Mouse (Mus musculus): ENCODE data around the gene Gm49387. TPM values are rescaled to one million over a fixed set of nuclear protein-coding genes. Genes with fewer than 3 reads are reported as not detected.

Gene Gm49387
- total RNA-seq, 1 experiment from 2014 or later, result not detected

DNA sequence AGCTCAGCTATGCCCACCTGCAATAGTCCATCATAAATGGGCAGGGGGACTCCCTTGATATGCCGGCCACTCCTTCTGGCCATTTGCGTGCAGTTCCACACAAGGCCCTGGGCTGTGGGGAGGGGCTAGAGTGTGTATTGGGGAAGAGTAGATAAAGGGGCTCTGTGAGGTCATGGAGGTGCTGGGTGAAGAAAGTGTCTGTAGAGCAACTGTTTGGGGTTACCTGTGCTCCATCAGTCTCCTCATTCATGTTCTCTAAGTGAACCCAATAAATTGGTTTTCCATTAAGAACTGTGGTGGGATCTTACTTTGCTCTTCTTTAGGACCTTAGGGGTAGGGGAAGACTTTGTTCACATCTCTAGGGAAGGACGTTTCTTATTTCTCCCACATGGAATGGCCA, 49.4 kb downstream of the Gm49387 start, which contains the start of gene Colq:
Colq (minus strand) TSS at position 101 of the 400 bp plus-strand sequence.
- no peak for ATAC-seq (ENCODE audit: extremely low read depth, insufficient number of reproducible peaks, low FRiP score, poor library complexity, severe bottlenecking)

DNA sequence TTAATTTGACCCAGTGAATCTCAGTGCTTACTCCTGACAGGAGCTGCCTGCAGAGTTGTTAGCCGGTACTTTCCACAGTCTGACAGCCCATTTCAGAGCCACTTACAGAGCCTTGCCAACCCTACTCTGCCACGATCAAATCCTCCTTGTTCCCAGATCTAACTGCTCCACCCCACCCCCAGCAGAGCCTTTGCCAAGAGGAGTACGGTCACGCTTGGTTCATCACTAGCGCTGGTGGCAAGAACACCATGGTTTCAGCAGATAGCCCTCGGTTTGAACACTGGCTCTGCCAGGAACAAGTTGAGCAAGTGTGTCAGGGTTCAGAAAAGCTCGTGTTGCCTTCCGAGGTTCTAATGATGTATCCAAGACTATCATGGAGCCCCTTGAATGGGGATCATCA, 54.2 kb downstream of the Gm49387 start:
- ATAC-seq (ENCODE audit: extremely low read depth, insufficient number of reproducible peaks, low FRiP score, poor library complexity, severe bottlenecking), result no peak

DNA sequence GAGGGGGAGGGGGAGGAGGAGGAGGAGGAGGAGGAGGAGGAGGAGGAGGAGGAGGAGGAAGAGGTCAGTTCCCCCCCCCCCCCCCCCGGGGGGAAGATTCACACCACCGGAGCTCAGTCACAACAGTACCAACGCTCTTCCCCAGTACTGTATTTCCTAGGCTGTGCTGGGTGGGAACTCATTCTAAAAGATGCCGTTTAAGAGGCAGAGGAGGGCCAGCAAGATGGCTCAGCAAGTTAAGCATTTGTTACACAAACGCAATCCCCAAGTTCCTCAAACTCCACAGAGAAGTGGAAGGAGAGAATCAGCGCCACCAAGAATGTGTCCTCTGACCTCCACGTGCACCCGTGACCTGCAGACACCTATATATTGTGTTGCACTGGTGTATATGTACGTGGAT, 57.6 kb downstream of the Gm49387 start:
- ATAC-seq (ENCODE audit: extremely low read depth, insufficient number of reproducible peaks, low FRiP score, poor library complexity, severe bottlenecking), result no peak

DNA sequence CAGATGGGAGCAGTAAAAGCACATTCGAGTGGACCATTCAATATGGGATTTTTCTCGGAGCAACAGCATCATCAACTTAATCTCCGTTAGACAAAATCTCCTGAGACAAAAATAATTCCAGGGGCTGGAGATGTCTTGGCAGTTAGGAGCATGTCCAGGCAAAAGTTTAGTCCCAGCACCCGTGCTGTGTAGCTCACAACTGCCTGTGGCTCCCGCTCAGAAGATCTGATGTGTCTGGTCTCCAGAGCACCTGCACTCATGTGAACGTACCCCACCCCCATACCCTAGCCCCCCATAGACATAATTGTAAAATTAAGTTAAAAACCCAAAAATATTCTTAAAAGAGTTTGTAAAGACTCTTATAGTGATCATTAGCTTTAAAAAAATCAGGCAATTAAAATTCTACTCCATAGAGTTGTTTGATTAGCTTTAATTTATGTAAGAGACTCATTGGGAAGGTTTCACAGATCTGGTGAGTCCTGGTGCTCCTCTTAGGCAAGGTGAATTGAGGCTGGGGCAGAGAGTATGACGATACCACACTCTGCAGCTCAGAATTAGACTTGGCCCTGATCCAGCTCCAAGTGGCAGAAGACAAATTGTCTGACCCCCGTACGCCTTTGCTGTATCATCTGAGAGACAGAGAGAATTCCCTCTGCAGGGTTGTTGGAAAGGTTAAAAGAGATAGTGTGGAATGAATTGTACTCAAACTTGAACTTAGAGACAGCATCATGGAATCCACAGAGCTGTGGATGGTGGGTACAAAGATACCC, 62.5 kb downstream of the Gm49387 start:
- no peak for ATAC-seq (ENCODE audit: extremely low read depth, insufficient number of reproducible peaks, low FRiP score, poor library complexity, severe bottlenecking)

DNA sequence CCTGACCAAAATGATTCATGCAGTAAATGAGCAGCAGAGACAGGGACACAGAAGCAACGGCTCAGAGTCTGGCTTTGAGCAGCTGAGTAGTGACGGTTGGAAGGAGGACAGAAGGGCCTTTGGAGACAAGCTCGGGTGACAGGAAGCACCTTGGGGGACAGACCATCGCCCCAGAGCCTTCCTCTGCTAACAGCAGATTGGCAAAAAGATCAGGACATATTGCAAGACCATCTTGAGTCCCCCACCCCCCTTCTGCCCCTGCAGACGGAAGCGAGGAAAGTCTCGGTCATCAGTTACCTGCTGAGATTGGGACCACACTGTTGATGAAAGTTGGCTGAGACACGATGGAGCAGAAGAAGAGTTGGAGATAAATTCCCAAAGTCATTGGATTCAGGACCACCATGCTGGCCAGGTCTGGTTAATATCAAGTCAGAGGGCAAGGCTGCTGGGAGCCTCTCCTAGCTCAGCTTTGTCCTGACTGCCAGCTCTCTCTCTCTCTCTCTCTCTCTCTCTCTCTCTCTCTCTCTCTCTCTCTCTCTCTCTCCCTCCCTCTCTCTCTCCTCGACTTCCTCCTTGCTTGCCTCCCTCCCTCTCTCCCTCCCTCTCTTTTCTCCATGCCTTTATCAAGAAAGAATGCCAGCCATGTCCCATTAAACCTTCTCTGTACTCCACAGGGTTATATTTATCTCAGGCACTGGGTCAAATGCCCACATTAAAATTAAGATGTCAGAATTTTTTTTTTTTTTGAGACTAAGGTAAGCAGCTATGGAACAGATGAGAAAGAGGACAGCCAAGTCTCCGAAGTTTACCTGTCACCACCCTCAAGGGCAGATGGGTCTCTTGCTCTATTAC, 63.6 kb downstream of the Gm49387 start:
- no peak for ATAC-seq (ENCODE audit: extremely low read depth, insufficient number of reproducible peaks, low FRiP score, poor library complexity, severe bottlenecking)

DNA sequence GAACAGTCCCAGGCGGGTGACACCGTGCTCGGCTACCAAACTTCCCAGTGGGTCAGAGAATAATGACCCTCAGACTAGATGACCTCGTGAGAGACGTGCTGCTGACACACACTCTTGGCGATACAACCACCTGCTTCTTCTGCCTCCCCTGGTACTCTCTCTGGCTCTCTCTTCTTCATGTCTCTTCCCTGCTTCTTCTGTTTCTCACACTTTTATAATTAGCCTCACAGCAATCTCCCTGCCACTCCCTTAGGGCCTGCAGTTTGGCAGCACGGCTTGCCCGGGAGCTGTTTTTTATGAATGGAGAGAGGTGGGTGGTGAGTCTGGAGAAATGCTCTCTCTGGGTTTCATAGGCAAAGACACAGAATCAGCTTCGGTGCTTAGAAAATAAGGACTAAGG, 64.8 kb downstream of the Gm49387 start:
- no peak for ATAC-seq (ENCODE audit: extremely low read depth, insufficient number of reproducible peaks, low FRiP score, poor library complexity, severe bottlenecking)

DNA sequence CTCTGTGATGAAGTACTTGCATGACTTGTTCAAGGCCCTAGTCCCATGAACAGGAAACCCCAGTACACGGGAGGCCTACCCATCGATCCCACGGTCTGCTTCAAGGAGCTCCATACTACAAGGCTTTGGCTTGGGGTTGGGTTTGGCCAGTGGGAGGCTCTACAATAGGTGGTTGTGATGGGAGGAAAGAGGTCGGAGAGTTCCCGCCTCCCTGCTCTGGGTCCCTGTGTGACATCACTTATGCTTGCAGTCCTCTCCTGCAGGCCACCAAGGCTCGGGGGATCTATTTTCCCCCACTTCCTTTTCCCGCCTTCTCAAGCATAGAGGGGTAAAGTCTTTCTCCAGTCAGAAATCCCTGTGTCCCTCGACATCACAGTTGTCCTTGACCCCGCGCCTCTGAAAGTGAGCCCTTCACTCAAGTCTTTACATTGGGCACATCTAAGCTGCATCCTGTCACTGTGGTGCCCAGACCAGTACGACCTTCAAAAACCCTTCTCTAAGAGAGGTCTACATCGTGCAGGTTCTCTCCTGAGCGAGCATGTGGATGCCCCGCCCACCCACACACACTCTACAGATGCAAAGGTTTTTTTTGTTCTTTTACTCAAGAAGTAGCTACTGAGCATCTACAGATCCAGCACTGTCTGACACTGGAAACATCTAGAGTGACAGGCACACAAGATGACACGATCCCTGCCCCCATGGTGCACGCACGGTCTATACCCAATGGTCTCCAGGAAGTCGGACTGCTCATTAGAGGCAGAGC, 65.6 kb downstream of the Gm49387 start:
- no peak for ATAC-seq (ENCODE audit: extremely low read depth, insufficient number of reproducible peaks, low FRiP score, poor library complexity, severe bottlenecking)

DNA sequence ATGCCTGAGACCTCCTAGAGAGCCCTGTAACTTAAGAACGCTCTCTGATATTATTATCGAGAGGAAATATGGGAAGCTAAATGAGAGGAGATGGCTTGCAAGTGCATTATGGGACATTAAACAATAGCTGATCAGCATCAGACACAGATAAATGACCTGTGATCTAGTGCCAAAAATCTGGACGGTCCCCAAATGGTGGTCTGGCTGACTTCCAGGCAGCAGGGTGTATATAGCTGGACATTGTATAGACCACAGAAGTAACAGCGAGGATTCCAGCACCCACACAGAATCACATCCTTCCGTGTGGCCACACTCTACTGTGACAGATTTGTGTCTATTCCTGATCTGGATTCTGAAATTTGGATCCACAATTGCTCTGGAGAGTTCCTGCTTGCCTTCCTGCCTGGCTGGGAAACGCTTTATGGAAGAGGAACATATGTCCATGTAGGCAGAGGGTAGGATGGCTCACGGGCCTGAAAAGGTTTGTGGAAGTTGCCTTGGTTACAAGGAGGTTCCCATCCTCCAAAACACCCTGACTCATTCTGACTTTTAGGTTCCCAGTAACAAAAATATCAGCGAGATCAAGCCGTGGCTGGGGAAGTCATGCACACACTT, 68.0 kb downstream of the Gm49387 start:
- ATAC-seq (ENCODE audit: extremely low read depth, insufficient number of reproducible peaks, low FRiP score, poor library complexity, severe bottlenecking), result no peak

DNA sequence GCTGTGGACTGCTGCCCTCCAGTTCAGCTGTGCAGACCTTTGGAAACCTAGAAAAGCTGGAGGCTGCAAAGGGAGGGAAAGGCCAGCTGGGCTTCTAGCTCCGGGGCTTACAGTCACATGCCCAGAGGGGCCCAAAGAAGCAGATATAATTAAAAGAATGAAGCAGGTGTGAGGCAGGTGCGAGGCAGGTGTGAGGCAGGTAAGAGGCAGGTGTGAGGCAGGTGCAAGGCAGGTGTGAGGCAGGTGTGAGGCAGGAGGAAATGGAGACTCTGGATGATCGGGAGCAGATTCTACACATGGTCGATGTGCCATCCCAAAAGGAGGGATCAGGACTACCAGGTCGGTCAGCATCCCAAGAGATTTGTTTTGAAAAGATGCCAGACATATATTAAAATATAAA, 69.3 kb downstream of the Gm49387 start:
- ATAC-seq (ENCODE audit: extremely low read depth, insufficient number of reproducible peaks, low FRiP score, poor library complexity, severe bottlenecking), result no peak

DNA sequence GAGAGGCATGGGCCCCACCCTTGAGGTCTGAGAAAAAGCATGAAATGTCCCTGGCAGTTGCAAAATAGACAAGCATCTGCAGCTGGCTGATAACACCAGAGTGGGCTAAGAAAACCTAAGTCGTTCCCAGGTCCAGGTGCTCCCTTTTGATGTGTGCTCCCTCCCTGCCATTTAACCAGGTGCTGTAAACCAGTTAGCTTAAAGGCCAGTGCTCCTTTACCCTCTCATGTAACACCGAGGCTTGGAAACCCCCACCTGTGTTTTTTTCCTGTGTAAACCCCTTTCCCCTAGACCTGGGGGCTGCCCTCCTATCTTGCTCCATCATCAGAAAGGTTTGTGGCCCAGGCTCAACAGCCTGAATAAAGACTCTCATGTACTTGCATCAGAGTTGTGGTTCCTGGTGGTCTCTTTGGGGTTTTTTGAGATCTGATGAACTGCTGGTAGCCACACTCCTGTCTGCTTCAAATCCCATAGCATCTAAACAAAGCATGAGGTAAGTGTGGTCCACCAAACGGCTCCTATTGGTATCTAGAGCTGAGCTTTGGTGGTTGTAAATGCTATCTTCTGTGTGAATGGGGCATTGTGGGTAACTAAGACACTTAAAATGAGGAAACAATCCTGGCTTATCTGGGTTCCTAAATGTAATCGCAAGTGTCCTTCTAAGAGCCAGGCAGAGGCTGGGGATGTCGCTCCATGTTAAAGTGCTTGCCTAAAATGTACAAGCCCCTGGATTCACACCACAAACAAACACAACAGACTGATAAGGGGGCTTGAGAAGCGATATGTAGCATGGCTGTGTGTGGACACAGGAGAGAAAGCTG, 70.3 kb downstream of the Gm49387 start:
- no peak for ATAC-seq (ENCODE audit: extremely low read depth, insufficient number of reproducible peaks, low FRiP score, poor library complexity, severe bottlenecking)

DNA sequence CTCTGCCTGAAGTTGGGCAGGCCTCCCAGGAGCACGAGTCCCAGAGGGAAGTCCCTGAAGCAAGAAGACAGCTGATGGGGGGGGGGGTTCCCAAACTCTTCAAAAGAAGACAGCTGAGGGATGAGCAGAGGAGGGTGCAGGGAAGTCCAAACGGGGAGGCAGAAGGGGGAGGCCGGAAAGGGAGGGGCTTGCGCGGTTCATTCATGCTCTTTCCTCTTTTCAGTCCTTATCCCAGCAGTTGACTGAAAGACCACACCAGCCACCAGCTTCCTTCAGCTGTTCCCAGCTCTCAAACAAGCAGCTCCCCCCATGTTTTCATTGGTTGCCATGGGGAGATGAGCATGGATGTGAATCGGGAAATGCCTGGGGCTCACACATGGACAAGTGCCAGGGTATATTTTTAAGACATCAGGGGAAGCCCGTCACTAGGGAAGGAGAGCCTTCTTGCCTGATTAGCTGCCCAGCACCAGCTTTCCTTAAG, 71.5 kb downstream of the Gm49387 start:
- ATAC-seq (ENCODE audit: extremely low read depth, insufficient number of reproducible peaks, low FRiP score, poor library complexity, severe bottlenecking), result no peak

DNA sequence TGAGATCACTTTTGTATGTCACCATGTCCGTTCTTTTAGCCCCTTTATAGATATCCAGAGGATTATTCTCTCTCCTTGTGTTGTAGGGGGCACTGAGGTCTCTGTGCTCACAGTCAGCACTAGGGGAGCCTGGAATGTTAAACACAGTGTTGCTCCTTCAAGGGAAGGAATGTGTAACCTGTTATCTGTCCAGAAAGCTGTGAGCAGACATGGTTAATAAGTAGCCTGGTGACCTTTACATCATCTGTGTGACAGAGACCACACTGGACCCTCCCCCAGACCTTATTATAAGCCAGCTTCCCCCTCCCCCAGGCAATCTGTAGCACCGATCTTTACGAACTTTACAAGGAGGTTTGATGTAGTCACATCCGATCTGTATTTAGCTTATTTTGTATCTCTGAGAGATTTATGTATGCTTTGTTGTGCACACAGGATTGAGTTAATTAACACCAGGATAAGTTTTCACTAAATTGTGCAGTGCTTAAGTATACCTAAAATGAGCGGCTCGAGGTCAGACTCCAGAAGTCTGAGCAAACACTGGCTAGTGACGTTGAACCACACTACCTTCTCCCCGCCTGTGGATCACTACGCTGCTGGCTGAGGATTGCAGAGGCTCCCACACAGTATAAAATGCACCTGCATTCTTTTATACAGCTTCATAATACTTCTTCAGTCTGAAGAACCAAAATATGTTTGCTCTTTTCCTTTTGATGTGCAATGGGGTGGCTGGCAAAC, 75.0 kb downstream of the Gm49387 start:
- no peak for ATAC-seq (ENCODE audit: extremely low read depth, insufficient number of reproducible peaks, low FRiP score, poor library complexity, severe bottlenecking)

DNA sequence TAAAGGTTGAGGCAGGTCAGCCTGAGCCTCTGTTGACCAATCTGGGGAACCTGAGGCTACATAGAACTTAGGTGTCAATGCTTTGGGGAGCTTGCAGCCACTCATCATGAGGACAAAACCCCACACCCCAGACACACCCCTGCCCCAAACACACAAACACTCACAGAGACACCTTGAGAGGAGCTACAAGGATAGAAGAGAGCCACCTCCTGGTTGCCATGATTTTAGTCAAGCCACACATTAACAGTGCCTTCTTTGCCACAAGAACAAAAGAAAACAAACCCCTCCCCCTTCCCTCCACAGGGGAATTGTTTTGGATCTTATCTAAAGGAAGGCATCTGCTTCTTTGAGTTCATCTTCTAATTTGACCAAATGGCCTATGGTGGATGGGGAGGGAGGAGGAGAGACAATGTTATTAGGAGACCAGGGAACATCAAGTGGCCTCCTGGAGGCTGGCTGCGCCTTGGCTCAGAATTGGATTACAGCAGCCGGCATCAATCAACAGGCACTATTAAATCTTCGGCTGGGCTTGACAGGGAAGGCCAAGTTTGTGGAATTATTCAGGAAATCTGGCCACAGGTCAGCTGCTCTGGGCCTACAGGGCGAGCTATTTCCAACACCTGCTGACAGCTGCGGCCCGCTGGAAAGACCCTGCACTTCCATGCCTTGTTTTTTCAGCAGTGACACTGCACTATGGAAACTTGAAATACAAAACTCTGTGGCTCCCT, 76.1 kb downstream of the Gm49387 start:
- ATAC-seq (ENCODE audit: extremely low read depth, insufficient number of reproducible peaks, low FRiP score, poor library complexity, severe bottlenecking), result no peak

DNA sequence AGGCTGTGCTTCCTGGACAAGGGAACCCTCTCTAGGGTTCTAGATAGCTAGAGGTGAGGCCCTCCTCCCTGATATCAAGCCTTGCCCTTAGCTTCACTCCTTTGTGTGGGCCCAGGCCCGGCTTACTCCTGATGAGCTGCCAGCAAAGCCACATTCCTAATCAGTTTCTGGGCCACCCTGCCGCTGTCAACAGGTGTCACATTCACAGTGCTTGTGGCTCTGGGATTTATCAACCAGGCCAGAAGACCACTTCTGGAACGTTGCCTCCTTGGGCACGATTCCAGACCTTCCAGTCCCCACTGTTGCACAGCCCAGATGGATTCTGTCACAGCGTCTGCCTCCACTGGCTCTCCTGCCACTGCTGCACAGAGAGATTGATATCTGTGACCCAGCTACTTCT, 79.8 kb downstream of the Gm49387 start:
- ATAC-seq (ENCODE audit: extremely low read depth, insufficient number of reproducible peaks, low FRiP score, poor library complexity, severe bottlenecking), result no peak

DNA sequence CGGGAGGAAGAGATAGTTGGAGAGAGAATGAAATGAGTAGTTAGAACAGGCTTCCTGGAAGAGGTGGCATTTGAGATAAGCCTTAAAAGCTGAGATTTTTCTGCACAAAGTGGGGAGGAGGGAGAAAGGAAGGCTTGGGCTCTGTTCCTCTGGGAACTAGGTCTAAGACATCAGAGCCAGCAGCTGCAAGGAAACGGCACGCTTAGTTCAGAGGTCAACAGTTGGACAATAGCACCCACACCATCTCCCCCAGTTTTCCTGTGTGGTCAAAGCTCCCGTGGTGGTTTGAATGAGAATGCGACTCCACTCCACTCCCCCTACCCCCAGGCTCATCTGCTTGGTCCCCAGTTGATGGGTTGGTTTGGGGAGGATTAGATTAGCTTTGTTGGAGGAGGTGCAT, 81.5 kb downstream of the Gm49387 start:
- no peak for ATAC-seq (ENCODE audit: extremely low read depth, insufficient number of reproducible peaks, low FRiP score, poor library complexity, severe bottlenecking)

DNA sequence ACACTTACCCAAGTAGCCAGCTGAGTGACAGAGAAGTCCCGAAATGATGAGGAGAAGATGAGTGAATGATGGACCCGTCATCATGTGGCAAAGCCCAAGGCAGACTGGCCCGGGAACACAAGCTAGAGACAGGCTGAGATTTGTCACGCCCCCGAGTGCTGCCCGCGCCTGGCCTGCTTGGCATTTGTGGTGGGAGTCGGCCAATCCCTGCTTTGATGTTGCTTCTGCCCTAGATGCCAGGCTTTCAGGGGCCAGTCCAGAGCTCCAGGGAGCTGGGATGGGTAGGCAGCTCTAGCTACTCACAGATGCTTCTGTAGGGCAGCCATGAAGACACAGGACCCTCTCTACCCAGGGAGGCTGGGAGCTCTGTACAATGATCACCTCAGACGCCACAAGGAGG, 82.9 kb downstream of the Gm49387 start:
- no peak for ATAC-seq (ENCODE audit: extremely low read depth, insufficient number of reproducible peaks, low FRiP score, poor library complexity, severe bottlenecking)

DNA sequence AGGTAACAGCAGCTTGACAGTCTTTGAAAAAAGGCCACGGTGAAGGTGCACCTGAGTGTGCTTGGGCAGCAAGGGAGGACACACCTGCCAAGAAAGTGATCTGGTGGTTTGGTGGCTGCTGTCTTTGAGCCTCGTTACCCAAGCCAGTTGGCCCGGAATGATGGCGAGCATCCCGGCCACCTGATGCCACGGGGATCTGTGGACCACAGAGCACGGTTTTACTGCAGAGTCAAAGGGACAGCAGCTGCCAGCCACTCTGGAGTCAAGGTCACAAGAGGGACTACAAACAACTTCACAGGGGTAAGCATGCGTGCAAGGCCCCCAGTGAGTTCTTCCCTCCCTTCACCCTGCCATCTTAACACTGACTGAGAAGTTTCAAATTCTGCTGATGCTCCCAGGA, 83.4 kb downstream of the Gm49387 start:
- ATAC-seq (ENCODE audit: extremely low read depth, insufficient number of reproducible peaks, low FRiP score, poor library complexity, severe bottlenecking), result no peak
